Mouse (Mus musculus) c-Kit-positive CD71-negative TER-119-negative erythroid progenitor cells, embryonic 14.5 days (primary cell): Measurements from ENCODE around the gene Nhlrc1.

Experiments
- DNase-seq: peaks from one replicate; pipeline ENCODE4 v3.0.0-alpha.2; 2013; ENCODE audit warnings: low read depth

Nhlrc1 gene

DNA sequence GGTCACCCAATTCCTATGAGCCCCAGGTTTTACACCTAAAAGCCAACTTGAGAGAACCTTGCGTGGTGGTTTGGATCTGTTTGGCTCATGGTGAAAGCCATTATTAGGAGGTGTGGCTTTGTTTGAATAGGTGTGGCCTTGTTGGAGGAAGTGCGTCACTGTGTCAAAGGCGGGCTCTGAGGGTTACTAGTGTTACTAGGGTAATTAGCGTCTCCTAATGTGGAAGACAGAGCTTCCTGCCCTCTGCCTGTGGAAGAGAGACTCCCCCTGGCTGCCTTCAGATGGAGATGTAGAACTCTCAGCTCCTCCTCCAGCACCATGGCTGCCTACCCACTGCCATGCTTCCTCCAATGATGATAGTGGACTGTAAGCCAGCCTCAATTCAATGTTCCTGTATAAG, 13.1 kb downstream of the Nhlrc1 start:
- DNase-seq, result no peak

DNA sequence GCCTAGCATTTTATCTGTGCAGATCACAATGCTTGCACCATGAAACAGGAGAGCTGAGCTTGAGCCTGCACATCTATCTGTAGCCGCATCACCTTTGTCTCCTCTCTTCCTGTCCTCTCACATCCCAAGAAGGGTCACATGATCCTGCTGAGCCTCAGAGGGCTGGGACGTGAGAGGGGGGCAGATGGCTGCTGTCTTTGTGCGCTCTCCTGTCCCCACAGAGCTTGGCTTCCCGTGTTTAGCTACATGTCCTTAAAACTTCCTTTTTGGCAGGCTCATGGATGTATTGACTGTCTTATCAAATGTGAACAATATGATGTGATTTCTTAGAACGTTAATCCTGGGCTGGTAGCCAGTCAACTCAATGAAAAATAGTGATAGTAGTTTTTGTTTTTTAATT, 15.2 kb downstream of the Nhlrc1 start:
- no peak for DNase-seq

DNA sequence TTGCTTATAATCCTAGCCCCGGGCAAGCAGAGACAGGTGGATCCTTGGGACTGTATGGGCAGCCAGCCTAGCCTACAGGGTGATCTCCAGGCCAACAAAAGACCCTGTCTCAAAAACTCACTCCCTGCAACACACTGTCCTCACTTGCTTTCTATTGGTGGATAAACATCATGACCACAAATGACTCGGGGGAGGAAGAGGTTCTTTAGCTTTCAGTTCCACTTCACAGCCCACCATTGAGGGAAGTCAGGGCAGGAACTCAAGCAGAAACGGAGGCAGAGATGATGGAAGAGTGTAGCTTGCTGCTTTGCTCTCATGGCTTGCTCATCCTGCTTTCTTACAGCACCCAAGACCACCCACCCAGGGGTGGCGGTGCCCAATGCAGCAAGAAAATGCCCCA, 17.3 kb downstream of the Nhlrc1 start:
- DNase-seq, result no peak

DNA sequence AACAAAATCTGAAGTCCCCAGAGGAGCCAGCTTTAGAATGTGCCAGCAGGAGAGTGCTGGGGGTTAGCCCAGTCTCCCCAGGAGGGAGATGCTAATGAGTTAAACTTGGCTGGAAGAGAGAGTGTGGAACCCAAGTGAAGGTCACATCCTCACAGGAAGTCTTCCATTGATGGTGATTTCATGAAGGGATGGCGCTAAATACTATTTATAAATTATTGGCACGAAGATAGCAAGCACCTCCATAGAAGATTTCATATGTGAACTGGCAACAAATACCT, 21.4 kb downstream of the Nhlrc1 start:
- DNase-seq, result no peak

DNA sequence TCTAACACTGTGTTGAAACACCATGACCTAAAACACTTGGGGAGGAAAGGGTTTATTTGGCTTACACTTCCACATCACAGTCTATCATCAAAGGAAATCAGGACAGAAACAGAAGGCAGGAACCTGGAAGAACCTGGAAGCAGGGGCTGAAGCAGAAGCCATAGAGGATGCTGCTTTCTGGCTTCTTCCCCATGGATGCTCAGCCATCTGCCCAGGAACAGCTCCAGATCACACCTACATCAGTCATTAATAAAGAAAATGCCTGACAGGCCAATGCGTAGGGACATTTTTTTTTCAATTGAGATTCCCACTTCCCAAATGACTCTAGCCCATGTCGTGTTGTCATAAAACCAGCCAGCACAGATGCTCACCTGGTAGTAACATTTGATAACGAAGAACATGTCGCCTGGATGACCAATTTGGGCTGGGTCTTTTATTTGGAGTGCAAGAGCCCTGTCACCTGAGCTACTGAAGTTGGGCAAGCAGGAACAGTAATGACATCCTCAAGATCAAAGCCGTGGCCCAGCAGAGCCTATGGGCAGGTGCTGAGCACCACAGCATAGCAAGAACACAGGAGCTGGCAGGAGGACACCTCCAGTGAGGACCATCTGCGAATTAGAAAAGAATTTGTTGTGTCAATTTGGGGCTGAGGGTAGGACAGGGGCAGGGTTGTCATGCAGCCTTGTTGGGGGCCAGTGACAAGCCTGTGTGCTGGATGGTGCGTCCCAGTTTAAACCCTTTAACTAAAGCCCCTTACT, 22.0 kb downstream of the Nhlrc1 start:
- no peak for DNase-seq

DNA sequence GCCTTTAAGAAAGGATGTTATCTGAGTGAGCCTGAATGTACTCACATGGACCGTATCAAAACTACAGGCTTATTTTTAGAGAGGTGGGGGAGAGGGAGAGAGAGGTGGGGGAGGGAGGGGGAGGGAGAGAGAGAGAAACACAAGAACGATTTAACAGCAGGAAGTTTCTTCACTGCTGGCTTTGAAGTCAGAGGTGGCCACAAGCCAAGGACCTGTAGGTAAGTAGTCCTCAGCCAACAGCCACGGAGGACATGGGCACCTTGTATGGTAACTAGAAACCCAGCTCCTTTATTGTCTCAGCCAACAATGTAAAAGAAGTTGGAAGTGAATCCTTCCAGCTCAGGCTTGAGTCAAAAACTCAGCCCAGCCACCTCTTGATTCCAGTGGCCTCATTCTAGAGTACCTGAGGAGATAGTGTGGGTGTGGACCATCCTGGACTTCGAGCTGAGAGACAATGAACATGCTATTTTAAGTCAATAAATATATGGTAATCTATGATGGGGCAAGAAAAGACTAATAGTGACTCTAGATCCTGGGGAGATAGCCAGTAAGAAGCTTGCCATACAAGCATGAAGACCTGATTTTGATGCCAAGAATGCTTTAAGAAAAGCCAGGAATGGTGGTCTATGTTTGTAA, 24.2 kb downstream of the Nhlrc1 start:
- DNase-seq, result no peak

DNA sequence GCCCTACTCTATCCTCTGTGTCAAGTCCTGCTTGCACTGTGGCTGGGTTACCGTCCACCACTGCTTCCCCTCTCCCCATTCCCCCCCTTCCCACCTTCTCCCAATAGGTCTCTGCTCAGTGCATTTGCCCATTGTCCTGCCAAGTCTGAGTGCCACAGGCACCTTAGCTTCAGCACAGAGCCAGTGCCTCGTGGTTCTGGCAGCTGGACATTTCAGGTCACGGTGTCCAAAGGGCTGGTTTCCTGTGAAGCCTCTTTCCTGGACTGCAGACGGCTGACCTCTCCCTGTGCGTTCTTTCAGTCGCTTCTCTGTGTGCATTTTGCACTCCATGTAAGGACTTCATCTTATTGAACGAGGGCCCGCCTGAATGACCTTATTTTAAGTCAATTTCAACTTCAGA, 26.7 kb downstream of the Nhlrc1 start:
- no peak for DNase-seq

DNA sequence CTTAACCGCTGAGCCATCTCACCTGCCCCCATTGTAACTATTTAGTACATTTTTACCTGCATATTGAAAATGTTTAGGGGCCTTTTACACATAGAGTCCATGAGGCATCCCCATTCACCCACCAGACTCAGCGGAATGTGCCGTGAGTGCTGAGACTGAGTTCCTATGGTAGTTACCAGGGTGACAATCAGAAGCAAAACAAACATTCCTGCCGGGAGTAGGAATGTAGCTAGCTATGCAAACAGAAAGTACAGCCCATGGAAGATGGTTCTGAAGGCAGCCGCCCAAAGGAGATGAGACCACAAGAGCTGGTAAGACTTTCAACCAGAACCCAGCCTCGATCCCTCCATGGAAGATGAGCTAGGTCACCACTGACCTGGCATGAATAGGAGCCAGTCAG, 28.4 kb downstream of the Nhlrc1 start:
- DNase-seq, result no peak

DNA sequence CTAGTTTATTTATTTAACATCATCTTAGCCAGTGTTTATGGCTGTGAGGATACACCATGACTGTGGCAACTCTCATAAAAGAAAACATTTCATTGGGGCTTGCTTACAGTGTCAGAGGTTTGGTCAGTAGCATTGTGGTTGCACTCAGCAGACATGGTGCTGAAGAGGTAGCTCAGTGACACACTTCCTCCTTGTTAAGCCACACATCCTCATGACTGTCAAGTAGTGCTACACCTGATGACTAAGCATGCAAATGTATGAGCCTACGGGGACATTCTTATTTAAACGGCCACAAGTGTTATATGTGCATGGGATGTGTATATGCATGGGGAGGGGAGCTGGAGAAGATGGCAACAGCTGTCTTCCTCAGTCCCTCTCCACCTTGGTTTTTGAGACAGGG, 30.8 kb downstream of the Nhlrc1 start:
- no peak for DNase-seq

DNA sequence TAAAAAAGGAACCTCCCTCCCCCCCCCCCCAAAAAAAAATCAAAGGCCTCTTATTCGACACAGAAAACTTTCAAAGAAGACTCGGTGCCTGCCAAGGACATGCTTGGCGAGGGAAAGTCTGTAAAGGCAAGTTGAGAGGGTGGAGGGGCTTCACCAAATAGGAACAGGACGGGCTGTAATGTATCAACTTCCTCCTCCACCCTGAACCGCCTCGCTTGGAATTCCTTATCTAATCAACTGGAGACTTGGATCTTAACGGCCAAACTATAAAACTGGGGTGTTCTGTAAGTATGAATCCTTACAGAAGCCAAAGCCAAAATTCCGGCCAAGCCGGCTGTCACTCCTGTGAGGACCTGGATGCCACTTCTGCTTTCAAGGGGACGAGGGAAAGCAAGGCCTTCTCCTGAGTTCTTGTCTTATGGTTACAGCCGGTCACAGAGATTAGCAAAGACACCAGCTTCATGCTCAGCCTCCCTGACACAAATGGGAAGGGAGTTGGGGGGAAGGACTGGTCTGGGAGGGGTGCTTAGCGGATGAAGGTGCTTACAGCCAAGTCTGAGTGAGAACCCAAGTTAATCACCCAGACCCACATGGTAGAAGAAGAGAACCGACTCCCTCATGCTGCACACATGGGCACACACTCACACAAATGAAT, 34.7 kb downstream of the Nhlrc1 start:
- DNase-seq, result no peak

DNA sequence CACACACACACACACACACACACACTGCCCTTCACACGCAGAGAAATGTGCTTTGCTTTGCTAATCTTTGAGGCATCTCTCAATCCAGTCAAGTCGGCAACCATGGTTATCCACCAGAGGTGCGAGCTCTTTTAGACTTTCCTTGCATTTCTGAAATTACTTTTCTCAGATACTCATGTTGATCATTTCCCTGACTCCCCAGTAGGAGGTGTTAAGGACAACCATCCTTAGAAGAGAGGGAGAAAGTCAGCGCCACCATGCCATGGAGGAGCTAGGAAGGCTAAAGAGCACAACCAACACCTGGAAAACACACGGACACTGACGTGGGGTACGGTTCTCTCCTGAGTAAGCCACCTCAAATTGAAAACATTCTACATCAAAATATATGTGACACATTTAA, 38.1 kb downstream of the Nhlrc1 start:
- DNase-seq, result no peak

DNA sequence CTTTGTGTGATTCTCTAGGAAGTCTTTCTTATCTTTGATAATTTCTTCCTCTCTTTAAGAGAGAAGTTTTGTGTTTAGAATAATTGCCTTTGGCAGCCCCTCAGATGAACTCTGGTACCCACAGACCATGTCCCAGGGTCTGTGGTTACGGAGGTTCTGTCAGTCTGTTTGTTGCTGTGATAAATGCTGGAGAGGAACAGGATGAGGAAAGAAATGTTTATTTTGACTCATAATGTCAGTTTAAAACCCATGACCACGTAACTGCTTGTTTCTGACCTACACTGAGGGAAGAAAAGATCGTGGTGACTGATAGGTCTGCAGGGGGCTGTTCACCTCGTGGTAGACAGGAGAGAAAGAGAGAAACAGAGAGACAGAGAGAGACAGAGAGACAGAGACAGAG, 38.7 kb downstream of the Nhlrc1 start:
- DNase-seq, result no peak

DNA sequence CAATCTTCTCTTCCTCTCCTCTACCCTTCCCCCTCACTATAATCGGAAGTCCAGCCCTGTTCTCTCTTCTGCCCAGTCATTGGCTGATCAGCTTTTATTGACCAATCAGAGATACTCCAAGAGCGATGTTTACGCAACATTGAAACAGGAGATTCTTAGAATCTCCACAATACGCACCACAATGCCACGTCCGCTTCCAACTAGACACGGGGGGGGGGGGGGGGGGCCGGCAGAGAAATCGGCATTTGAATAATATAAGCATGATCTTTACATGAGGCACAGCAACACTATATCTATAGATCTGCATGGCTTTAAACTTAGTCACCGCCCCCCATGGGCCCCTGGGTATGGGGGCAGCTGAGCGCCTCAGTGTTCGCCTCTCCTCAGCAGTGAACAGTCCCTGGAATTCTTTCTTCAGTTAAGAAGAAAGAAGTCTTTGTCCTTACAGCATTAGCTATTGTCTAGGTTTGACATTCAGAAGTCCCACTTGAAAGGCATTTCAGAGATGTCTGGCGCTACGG, 39.6 kb downstream of the Nhlrc1 start:
- DNase-seq, result no peak

DNA sequence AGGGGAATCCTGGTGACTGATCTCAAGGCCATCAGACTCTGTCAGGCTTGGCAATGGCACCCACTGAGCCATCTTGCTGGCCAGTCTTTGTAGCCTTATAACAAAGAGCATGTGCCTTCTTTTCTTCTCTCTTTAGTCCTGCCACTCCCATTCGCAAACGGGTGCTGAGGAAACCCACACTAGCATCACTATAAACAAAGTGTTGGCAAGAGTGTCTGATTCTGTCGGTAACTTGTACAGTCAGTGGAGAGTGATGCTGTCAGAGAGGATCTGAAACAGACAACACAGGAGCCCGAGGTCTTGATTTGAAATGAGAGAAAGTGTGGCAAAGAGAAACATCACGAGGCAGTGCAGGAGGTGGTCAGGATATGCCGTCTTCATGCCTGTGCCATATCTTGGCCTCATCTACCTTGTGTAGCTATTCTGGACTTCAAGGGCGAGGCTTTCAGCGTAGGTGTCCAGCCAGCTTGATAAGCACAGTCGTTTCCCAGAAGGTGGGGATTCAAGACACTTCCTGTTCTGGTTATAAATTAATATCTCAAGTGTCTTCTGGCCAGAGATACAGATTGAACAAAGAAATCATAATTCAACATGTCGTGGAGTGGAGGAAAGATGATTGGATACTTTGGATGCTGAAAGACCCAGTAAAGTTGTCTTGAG, 44.2 kb downstream of the Nhlrc1 start:
- no peak for DNase-seq

DNA sequence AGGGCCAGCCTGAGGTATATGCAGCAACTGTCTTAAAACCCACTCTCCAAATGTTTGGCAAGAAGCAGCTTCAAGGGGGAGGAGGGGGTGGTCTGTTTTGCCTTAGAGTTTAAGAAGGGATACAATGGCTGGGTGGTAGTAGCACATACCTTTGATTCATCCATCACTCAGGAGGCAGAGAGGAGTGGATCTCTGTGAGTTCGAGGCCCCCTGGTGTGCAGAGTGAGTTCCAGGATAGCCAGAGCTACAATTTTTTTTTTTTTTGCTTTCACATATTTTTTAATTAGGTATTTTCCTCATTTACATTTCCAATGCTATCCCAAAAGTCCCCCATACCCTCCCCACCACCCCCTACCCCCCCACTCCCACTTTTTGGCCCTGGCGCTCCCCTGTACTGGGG, 46.0 kb downstream of the Nhlrc1 start:
- no peak for DNase-seq

DNA sequence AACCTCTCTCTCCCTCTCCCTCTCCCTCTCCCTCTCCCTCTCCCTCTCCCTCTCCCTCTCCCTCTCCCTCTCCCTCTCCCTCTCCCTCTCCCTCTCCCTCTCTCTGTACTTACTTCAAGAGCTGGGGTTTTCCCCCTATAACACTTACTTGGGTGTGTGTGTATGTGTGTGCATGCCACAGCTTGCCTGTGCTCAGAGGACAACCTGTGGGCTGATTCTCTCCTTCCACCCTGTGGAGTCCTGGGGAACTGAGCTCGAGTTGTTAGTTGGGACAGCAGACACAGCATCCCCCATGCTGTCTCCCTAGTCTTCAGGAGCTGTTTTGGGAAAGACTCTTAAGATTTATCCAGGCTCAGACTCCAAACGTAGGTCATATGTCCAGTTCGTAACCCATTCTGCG, 47.3 kb downstream of the Nhlrc1 start:
- no peak for DNase-seq
